Mouse (Mus musculus) kidney, postnatal 4 days (tissue): Measurements from ENCODE around the gene Cd300lb.
A peak's percentile ranks its signal among the peaks of the same experiment; 100 is the strongest.

Experiments
- DNase-seq, 2 experiments: peaks; one replicate each; pipeline ENCODE4 v3.0.0; 2021; ENCODE audit warnings: mixed read lengths in 2 of 2

Cd300lb gene

DNA sequence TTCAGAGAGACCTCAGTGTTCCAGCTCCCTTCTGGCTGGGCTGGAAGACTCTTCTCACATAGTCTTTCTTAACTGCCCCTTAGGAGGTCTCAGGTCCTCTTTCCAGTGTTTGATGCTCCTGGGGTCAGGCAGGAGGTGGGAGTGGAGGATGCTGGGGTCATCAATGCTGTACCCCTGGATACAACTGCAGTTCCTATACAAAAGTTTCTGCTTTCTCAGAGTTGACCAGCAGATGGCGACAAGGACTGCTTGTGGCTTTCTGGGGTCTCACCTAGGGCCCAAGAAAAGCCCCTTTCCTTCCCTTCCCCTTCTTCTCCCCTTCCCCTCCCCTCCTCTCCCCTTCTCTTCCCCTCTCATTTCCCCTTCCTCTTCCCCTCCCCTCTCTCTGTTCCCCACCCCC lies 53.6 kb downstream of the Cd300lb start:
- peak; percentile 53 to 61 for DNase-seq

- DNase-seq: no peak
Observed at GRCm38 (mm10) chr11:114880185-114880584, 54.0 kb downstream of the Cd300lb start.

- DNase-seq: no peak
Observed at GRCm38 (mm10) chr11:114879666-114880065, 54.5 kb downstream of the Cd300lb start.

- peak; percentile 74 to 85 for DNase-seq
Observed at GRCm38 (mm10) chr11:114877145-114877544, 57.0 kb downstream of the Cd300lb start.

DNA sequence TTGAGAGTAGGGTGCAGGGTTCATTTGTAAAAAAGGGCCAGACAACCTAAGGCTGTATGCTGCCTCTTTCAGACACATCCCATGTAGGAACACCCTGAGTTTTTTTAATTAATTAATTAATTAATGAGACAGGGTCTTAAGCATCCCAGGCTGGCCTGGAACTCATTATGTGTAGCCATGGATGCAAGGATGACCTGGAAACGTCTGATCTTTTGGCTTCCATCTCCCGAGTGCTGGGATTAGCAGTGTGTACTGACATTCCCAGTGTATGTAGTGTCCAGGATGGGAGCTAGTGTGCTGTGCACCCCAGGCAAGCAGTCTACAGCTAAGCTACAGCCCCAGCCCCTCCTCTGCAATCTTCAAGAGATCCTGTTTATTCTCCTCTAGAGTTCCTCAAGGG lies 57.6 kb downstream of the Cd300lb start:
- DNase-seq: no peak

- peak; percentile 51 to 69 for DNase-seq
Observed at GRCm38 (mm10) chr11:114876176-114876575, 58.0 kb downstream of the Cd300lb start.

GRCm38 (mm10) chr11:114875301-114875801 lies 58.8 kb downstream of the Cd300lb start:
- DNase-seq: peak; percentile 72 to 82

GRCm38 (mm10) chr11:114874226-114875145 lies 59.7 kb downstream of the Cd300lb start:
- DNase-seq: no peak

DNA sequence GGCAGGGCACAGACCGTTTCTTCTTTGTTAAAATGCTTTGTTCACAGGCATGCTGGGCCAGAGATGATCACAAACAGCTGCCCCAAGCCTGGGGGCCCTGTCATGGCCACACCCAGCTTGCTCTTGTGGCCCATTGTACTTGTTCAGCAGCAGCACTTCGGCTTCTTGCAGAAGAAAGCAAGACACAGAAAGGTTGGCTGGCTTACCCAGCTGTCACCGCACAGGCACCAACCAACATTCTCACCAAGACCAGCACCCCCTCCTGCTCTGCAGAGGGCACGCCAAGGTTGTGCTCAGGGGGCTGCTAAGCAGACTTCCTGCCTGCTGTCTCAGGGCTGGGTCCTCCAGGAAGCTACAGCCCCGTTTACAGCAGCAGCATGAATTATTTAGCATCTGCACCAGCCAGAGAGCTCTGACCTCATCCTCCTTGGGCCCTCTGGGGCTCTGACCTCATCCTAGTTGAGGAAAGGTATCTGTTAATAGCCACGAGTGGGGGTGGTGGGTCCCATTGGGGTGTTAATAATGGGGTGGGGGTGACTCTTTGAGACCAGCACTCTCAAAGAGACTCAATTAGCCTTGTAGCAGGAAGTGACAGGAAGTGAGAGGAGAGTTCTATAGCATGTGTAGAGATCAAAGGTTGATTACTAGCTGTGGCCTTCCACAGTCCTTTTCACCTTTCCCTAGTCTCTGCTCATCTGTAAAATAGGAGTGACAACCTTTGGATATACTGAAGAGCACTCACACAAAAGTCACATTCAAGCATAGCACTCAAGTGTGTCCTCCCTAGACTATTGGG lies 61.0 kb downstream of the Cd300lb start:
- DNase-seq: peak in 1 of 2 experiments; percentile 48
